Mouse (Mus musculus): ENCODE measurements around the gene Dnajc4.

Gene Dnajc4

DNA sequence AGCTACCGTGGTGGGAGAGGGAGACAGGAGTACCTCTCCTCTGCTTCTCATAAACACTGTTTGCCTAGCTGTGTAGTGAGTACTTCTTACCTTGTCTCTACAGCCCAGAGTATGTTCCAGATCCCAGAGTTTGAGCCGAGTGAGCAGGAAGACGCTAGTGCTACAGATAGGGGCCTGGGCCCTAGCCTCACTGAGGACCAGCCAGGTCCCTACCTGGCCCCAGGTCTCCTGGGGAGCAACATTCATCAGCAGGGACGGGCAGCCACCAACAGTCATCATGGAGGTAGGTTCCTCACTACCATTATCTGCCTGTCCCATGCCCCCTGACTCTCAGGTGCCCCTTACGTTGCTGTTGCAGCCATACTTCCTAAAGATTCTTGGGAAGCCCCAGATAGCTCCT is 49.6 kb downstream of the Dnajc4 start:
- no peak for DNase-seq

DNA sequence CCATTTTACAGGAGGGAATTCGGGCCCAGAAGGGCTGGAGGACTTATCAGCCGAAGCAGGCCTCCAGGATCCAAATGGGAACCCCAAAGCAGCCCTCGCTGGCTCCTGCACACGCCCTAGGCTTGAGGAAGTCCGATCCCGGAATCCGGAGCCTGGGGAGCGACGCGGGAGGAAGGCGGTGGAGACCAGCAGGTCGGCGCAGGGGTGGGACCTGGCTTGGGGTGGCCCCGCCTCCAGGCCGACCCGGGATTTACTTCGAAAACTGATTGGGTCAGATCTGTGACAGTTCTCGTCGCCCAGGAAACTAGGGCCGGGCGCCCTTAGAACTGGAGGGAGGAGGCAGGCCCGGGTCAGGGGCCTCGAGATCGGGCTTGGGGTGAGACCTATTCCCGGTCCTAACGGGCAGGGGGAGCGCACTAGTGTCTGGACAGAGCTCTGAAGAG is 50.1 kb downstream of the Dnajc4 start, which contains the start of gene Gpr137:
Gpr137 (minus strand) TSS at position 232 of the 443 bp plus-strand sequence.
- DNase-seq = peak; percentile 94

DNA sequence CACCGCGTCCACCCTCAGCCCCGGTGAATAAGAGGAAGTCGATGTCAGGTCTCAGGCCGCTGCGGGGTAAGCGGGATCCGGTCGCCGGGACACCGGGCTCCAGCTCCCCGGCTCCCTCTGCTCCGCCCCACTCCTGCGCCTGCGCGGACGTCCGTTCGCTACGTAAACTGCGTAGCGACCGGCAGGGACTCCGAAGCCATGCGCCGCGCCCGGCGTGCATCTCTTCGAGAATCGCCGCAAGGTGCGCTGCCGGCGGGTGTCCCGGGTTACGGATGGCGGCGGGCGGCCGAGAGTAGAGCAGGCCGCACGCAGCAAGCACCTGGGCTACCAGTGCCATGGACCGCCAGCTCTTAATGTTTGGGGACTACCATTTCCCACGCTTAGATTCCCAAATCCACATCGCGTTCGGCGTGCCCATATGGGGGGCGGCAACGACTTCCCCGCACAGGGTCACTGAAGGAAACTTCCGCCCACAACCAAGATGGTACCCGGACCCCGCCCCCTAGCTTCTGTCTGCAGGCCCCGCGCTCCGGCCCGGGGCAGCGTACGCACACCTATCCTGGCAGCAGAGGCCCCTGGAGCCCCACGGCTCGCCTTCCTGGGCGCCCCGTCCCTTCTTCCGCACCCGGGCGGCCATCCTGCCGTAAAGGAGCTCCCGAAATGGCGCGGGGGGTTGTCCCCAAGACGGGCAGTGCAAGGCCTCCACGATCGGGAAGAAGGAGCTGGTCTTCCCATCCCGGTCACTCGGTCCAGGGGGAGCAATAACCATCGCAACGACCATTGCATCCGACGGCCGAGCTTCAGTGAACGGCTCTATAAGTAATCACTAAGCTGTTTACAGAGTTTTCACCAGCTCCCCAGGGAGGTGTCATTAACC is 50.8 kb downstream of the Dnajc4 start, which contains the start of gene Bad:
Bad (plus strand) TSS at position 490 of the 877 bp plus-strand sequence.
- peak; percentile 97 for DNase-seq

DNA sequence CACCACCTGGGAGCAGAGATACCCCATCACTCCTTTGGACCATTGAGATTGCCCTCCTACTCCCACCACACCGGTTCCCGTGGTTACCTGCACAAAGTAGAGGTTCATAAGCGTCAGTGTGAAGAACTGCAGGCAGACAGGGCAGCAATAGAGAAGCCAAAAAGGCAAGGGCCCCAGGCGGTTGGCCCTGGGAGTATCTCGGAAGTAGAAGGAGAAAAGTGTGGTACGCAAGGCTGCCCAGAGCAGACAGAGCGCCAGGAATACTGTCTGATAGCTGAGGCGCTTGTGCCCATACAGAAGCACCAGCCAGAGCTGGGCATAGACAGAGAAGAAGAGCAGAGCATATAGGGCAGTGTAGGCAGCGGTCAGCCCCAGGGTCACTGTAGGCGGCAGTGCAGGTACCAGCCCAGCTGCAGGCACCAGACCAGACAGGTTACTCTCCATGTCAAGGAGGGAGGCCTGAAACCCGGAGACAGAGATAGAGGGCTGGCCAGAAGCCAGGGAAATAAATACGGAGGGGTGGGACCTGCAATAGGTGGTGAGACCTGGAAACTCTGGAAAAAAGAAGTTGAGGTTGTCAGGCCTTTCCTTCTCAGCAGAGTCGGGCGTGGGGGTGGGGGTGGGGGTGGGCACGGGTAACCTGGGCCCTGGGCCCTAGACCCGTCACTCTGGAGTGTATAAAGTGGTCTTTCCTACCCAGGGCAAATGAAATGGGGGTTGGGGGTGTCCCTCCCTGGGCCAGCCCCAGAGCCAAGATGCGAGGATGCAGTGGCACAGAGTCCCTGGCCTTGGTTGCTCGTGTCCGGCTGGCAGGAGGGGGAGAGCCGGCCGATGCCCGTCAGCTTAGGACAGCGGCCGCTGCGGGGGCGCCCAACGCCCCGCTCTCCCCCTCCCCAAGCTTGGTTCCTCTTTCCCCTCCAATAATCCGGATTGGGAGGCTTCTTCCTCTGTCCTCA is 51.7 kb downstream of the Dnajc4 start:
- DNase-seq = no peak

GRCm38 (mm10) chr19:6939106-6940002 is 53.0 kb downstream of the Dnajc4 start:
- no peak for DNase-seq
